Mouse (Mus musculus): ENCODE results near the gene Riiad1. TPM values are rescaled to one million over a fixed set of nuclear protein-coding genes. Genes with fewer than 3 reads are reported as not detected.

Riiad1 gene
- 2.8 TPM for total RNA-seq (2023)

DNA sequence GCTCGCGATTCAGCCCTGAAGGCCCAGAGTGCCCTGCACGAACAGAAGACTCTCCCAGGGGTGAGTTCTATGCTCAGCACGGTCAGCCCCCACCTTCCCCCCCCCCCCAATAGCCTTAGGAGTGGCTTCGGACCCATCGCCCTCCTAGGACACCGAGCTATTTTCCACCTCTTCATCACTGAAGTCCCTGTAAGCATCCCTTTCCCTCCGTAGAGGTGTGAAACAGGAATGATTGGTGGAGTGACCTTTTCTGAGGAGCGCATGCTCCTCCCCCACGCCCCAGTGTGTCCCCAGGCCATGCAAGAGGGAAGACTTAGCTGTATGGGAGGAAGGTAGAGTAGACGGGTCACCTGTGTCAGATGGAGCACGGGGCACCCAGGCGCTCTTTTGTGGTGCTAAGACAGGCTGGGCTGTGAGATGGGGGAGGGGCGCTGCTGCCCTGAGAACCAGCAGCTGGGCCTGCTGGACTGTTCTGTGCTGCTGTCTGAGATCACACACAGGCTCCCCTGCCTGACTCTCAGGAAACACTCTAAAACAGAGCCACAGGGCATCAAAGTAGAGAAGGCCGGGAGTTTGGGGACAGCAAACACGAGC is at the start of gene Riiad1:
Riiad1 (minus strand) TSS at position 51 of the 594 bp plus-strand sequence.

DNA sequence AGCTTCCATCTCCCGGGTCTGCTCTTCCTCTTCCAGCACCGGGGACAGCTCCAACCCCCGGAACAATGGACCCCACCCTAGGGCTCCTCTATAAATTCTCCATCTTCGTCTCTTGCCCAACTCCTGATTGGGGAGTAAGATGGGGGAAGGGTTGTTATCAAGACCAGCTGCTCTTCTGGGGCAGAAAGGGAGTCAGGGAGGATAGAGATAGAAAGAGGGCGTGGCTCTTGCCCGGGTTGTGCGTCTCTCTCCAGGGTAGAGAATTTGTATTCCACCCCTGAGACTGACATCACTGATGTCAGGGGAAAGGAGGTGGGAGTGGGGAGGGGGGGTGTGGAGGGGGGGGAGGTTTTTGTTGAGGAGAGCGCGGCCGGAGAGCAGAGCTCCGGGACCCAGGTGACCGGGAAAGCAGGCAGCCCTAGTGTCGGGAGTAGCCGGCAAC is 2.1 kb downstream of the Riiad1 start, which contains the start of gene Celf3:
Celf3 (plus strand) TSS at position 315 of the 442 bp plus-strand sequence.

DNA sequence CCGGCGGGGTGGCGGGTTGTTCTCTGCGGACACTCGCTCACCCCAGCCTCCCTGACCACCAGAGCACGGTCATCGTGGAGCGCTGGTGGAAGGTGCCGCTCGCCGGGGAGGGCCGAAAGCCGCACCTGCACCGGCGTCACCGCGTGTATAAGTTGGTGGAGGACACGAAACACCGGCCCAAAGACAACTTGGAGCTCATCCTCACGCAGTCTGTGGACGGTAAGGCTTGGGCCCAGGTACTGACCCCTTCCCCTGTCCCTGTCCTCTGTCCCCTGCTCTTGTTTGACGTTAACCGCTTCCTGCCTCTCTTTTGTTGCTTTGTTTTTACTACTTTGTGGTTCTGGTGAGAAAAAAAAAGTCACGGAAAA is 36.6 kb downstream of the Riiad1 start, which contains the start of gene Oaz3:
Oaz3 (minus strand) TSS at position 319 of the 368 bp plus-strand sequence.

DNA sequence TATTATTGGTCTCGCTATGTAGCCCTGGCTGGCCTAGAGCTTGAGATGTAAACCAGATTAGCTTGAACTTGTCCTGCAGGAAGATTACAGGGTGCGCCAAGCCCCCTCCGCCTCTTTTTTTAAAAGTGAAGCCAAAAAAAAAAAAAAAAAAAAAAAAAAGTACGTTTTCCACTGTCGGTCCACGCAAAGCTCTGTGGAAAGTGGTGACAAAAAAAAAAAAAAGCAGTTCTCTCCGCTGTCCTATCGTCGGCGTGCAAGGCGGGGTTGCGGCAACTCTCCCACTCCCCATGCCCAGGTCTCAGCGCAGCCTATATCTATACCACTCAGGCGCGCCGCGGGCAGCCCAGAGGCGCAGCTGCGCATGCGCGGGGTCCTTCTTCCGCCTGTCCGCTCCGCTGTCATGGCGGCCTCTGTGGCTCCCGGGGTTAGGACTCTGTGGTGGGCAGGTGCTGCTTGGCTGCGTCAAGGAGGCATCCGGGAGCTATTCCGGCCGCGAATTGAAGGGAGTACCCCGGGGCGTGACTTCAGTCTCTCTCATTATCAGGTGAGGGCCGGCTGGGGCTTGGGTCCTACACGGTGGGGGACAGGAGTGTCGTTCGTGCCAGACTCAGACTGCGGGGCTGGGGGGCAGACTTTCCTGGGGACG is 37.1 kb downstream of the Riiad1 start, which contains the start of gene Mrpl9:
Mrpl9 (plus strand) TSS at position 368 of the 646 bp plus-strand sequence.

Other genes with a start within 250 kb of the Riiad1 start
- gene Gm4778, start 216.3 kb downstream of the Riiad1 start, total RNA-seq (2023) = not detected
- 7.6 TPM for gene Them4, start 170.3 kb downstream of the Riiad1 start, total RNA-seq (2023)
- gene Them5, start 138.2 kb downstream of the Riiad1 start, total RNA-seq (2023) = not detected
- gene C2cd4d, start 117.9 kb downstream of the Riiad1 start, total RNA-seq (2023) = not detected
- gene Rorc, start 107.5 kb downstream of the Riiad1 start, total RNA-seq (2023) = not detected
- gene Lingo4, start 81.8 kb downstream of the Riiad1 start, total RNA-seq (2023) = not detected
- 11.0 TPM for gene Tdrkh, start 67.1 kb downstream of the Riiad1 start, total RNA-seq (2023)
- gene Mrpl9, start 37.0 kb downstream of the Riiad1 start, total RNA-seq (2023) = 55.2 TPM
- gene Oaz3, start 36.4 kb downstream of the Riiad1 start, total RNA-seq (2023) = not detected
- not detected for gene Celf3, start 2.0 kb downstream of the Riiad1 start, total RNA-seq (2023)
- 28.0 TPM for gene Snx27, start 102.4 kb upstream of the Riiad1 start, total RNA-seq (2023)
- not detected for gene Gm10972, start 162.8 kb upstream of the Riiad1 start, total RNA-seq (2023)
- 2.1 TPM for gene Tuft1, start 178.5 kb upstream of the Riiad1 start, total RNA-seq (2023)
- gene Selenbp2, start 213.2 kb upstream of the Riiad1 start, total RNA-seq (2023) = not detected

Data from CD8-positive naive resting alpha-beta T cell, adult 57 days (primary cell).